Mouse (Mus musculus): Measurements from ENCODE around the gene Aldh16a1.

- no peak for TF ChIP-seq CTCF (IDR thresholded peaks at IDR 0.05; ENCODE audit: borderline replicate concordance, control insufficient read depth, extremely low read depth, insufficient read depth, low read length, poor library complexity)
- no peak for TF ChIP-seq POLR2A (IDR thresholded peaks at IDR 0.05; ENCODE audit: control insufficient read depth, extremely low read depth, insufficient read depth, low read length, poor library complexity)
Measured at GRCm38 (mm10) chr7:45134544-45135026, 19.8 kb downstream of the Aldh16a1 start.
